Mouse (Mus musculus): Measurements from ENCODE around the gene Bcor.

DNA sequence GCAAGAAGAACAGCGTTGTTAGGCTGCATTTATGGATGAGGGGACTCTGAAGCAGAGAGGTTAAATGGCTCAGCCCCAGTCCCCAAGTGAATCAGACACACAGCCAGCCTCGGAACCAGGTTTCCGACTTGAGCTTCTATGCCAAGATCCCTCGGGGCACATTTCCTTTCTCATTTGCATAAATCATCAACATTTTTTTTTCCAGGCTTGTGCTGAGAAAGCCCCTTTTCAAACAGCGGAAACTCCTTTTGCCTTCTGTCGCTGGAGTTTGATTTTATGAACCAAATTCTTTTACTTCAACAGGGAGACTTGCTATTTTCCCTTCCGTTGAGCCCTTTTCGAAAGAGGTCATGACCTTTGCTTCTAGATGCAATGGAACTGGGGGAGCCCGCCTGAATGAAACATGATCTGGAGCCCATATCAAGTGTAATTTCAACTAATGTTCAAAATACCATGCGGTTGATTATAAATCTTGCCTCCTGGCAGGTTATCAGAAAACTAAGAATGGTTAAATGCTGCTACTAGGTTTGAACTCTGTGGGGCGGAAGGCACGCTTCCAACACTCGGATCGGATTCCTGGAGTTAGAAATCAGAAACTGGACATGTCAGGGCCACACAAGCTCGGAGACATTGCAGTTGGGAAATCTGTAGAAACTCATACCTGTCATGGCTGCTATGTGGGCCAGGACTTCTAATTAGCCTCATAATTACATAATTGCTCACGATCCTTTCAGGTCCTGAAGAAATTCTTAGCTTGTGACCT, 15.2 kb upstream of the Bcor start:
- TF ChIP-seq ZC3H11A (IDR thresholded peaks at IDR 0.05; ENCODE audit: borderline replicate concordance, low read depth, low read length): no peak
- TF ChIP-seq CHD2 (IDR thresholded peaks at IDR 0.05; ENCODE audit: low read depth, low read length): no peak
- TF ChIP-seq ZNF384 (IDR thresholded peaks at IDR 0.05; ENCODE audit: low read depth, low read length): no peak
